Mouse (Mus musculus) cerebellum, postnatal 36 days (tissue): ENCODE measurements around the gene Sh3gl1.
A peak's percentile ranks its signal among the peaks of the same experiment; 100 is the strongest.

Source experiments
- DNase-seq, 2 experiments: peaks; one replicate each; pipeline ENCODE4 v3.0.0; 2021 to 2022; ENCODE audit warnings: mixed read lengths in 2 of 2

Sh3gl1 gene

GRCm38 (mm10) chr17:55986030-55986961 lies 50.1 kb downstream of the Sh3gl1 start, which contains the start of gene Fsd1:
TSS of gene Fsd1 (plus strand) at chr17:55986509.
- DNase-seq = peak; percentile 84 to 87

- DNase-seq = no peak
These were observed 59.1 kb downstream of the Sh3gl1 start for GRCm38 (mm10) chr17:55977301-55977700.

- peak; percentile 88 to 91 for DNase-seq
These were observed 60.1 kb downstream of the Sh3gl1 start for GRCm38 (mm10) chr17:55976255-55976862.

- DNase-seq = no peak
These were observed 65.0 kb downstream of the Sh3gl1 start for GRCm38 (mm10) chr17:55971453-55971852.

- peak; percentile 62 to 74 for DNase-seq
These were observed 66.2 kb downstream of the Sh3gl1 start, which contains the start of gene Shd for GRCm38 (mm10) chr17:55969966-55970891. TSS of gene Shd (plus strand) at chr17:55970467.

- no peak for DNase-seq
These were observed 66.9 kb downstream of the Sh3gl1 start for GRCm38 (mm10) chr17:55969560-55969959.

GRCm38 (mm10) chr17:55968210-55968609 lies 68.2 kb downstream of the Sh3gl1 start:
- no peak for DNase-seq

- peak in 1 of 2 experiments; percentile 36 for DNase-seq
These were observed 69.2 kb downstream of the Sh3gl1 start for GRCm38 (mm10) chr17:55967186-55967585.
